Mouse (Mus musculus): ENCODE results near the gene Gm3285.
A peak's percentile ranks its signal among the peaks of the same experiment; 100 is the strongest.

The Gm3285 gene

GRCm38 (mm10) chr10:77861675-77862074 lies at the start of gene Gm3285:
Gene Gm3285, plus strand, starts transcription at chr10:77861975.
- DNase-seq (ENCODE audit: low spot score in 2 of 2), result no peak

- DNase-seq (ENCODE audit: low spot score in 2 of 2), result no peak
These were observed 47.4 kb upstream of the Gm3285 start, which contains the start of gene Gm2696 for GRCm38 (mm10) chr10:77814382-77814781. Gene Gm2696, plus strand, starts transcription at chr10:77814682.

GRCm38 (mm10) chr10:77815514-77815913 lies 46.3 kb upstream of the Gm3285 start:
- peak in 1 of 2 experiments; percentile 52 for DNase-seq (ENCODE audit: low spot score in 2 of 2)

- no peak for DNase-seq (ENCODE audit: low spot score in 2 of 2)
These were observed 43.3 kb upstream of the Gm3285 start for GRCm38 (mm10) chr10:77818523-77818922.

GRCm38 (mm10) chr10:77819203-77819602 lies 42.6 kb upstream of the Gm3285 start:
- no peak for DNase-seq (ENCODE audit: low spot score in 2 of 2)

GRCm38 (mm10) chr10:77826951-77827350 lies 34.8 kb upstream of the Gm3285 start, which contains the start of gene Krtap10-4:
Gene Krtap10-4, minus strand, starts transcription at chr10:77827095.
- no peak for DNase-seq (ENCODE audit: low spot score in 2 of 2)

GRCm38 (mm10) chr10:77835647-77836046 lies 26.1 kb upstream of the Gm3285 start, which contains the start of gene Krtap10-10:
Gene Krtap10-10, plus strand, starts transcription at chr10:77835947.
- no peak for DNase-seq (ENCODE audit: low spot score in 2 of 2)

GRCm38 (mm10) chr10:77839006-77839405 lies 22.8 kb upstream of the Gm3285 start:
- no peak for DNase-seq (ENCODE audit: low spot score in 2 of 2)

- DNase-seq (ENCODE audit: low spot score in 2 of 2), result no peak
These were observed 15.3 kb upstream of the Gm3285 start, which contains the start of gene Gm36176 for GRCm38 (mm10) chr10:77846503-77846902. Gene Gm36176, plus strand, starts transcription at chr10:77846803.

GRCm38 (mm10) chr10:77846961-77847360 lies 14.8 kb upstream of the Gm3285 start:
- DNase-seq (ENCODE audit: low spot score in 2 of 2), result no peak

DNA sequence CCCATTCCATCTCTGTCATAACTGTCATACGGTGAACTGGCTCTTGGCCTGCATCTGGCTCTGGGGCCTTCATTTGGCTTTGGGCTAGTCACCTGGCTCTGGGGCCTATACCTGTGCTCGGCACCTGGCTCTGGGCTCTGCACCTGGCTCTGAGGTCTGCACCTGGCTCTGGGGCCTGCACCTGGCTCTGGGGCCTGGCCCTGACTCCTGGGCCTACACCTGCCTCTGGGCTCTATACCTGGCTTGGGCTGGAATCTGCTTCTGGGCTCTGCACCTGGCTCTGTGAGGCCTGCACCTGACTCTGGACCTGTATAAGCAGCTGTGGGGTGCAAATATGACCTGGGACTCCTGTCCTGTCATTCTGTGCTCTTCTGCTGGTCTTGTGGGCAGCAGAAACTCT lies 14.2 kb upstream of the Gm3285 start:
- DNase-seq (ENCODE audit: low spot score in 2 of 2), result no peak

DNA sequence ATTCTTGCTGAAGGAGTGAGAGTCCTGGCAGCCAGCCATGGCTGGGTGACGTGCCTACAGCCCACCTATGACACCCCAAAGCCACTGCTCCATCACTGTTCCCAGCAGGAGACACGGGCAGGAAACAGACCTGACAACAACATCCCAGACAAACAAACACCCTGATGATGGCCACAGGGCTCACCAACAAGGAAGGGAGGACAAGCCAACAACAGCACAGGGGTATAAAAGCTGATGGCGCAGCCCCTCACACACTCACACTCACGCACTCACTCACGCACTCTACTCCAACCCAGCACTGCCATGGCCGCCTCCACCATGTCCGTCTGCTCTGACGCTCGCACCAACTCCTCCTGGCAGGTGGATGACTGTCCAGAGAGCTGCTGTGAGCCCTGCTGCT lies 9.2 kb upstream of the Gm3285 start, which contains the start of gene Gm10318:
TSS of gene Gm10318 (plus strand) at position 301 of the 400 bp plus-strand sequence.
- DNase-seq (ENCODE audit: low spot score in 2 of 2), result no peak

DNA sequence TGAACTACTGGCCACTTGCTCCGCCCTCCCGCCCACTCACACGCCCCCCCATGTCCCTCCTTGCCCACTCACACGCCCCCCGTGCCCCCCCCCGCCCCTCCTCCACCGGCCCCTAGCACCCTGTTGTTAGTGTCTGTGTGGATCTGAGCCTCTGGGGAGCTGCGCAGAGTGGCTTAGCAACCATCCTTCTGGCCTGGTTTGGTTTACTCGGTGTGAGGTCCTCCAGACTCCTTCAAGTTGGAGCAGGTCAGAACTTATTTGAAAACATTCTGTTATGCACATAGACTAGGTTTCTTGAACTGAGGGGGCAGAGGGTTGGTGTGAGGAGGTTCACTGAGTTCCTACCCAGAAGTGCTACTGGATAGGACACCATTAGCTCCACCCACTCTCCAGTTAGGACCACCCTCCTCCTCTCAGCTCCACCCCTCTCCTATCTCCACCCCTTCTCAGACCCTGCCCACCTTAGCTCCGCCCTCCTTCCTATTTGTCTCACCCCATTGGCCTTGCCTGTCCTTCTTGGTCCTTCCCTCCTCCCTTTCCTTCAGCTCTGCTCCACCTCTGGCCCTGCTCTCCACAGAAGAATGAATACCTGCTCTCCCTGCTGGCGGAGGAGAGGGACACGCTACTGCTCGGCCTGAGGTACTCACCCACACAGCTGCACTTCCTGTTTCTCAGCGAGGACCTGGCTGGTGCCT lies 2.4 kb downstream of the Gm3285 start:
- DNase-seq (ENCODE audit: low spot score in 2 of 2), result peak; percentile 27 to 35

- DNase-seq (ENCODE audit: low spot score in 2 of 2), result no peak
These were observed 3.0 kb downstream of the Gm3285 start for GRCm38 (mm10) chr10:77864762-77865143.

DNA sequence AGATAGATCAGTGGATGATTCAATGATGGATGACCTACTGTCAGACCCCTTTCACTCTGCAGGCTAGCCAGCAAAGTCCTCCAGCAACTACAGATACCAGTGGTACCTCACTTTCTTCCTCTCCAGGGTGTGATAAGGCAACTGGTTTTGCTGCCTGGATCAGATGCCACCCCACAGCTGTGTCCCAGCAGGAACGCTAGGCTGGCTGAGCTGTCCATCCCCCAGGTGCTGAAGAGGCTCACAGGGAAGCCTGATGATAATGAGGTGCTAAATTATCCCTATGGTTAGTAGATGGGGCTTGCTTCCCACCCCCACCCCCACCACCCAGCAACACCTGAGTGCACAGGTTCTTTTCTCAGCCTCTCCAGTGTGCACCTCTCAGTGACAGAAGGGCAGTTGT lies 5.8 kb downstream of the Gm3285 start:
- no peak for DNase-seq (ENCODE audit: low spot score in 2 of 2)

GRCm38 (mm10) chr10:77869651-77870050 lies 7.9 kb downstream of the Gm3285 start:
- DNase-seq (ENCODE audit: low spot score in 2 of 2), result no peak

DNA sequence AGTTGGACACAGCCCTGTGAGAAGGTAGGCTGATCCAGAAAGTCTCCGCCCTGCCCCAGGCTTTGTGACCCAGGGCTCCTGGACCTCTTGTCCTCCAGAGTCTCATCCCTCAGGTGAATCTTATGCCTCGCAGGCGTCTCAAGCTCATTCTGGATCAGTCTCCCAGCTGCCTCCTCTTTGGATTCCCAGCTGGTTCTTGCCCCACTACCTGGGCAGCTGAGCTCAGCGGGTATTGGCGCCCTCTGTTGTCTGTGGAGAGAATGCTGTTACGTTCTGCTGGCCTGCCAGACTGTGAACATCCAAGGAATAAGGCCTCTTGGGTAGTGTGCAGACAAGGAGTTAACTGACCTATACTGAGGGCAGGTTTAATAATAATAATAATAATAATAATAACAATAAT lies 17.2 kb downstream of the Gm3285 start:
- DNase-seq (ENCODE audit: low spot score in 2 of 2), result peak in 1 of 2 experiments; percentile 33

- DNase-seq (ENCODE audit: low spot score in 2 of 2), result no peak
These were observed 18.5 kb downstream of the Gm3285 start for GRCm38 (mm10) chr10:77880305-77880704.

GRCm38 (mm10) chr10:77882553-77882952 lies 20.8 kb downstream of the Gm3285 start:
- DNase-seq (ENCODE audit: low spot score in 2 of 2), result no peak

DNA sequence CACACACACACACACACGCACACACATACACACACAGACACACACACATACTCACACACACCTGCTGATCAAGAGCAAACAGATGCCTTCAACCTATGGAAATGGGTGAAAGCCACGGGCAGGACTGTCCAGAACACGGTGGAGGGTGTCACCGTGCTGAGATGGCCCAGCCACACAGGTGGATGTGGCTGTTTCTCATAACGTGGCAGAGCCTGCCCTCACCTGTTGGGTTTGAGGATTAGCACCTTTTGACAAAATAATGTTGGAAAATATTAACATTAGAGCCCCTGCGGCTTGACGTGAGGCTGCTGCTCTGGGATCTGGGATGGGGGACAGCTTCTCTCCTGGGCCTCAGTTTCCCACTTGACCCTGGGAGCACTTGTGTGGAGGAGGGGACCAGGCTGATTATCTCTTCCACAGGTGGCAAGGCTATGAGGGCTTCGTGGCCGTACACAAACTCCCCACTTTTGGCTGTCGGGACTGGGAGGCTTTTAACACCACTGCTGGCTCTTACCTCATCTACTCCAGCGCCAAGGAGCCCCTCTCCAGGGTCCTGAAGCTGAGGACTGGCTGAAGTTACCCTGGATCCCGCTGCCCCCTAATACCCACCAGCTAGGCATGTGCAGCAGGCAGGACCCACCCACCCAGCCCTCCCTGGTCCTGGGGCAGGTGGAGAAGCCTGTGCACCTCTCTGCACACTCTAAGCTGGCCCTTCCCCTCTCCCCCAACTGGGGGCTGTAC lies 24.4 kb downstream of the Gm3285 start:
- DNase-seq (ENCODE audit: low spot score in 2 of 2), result no peak

- no peak for DNase-seq (ENCODE audit: low spot score in 2 of 2)
These were observed 29.3 kb downstream of the Gm3285 start for GRCm38 (mm10) chr10:77890987-77891565.

- no peak for DNase-seq (ENCODE audit: low spot score in 2 of 2)
These were observed 33.8 kb downstream of the Gm3285 start for GRCm38 (mm10) chr10:77895562-77895961.

Measured in thymus, postnatal 10 days (tissue).